Mouse (Mus musculus) testis, adult 2 months (tissue): Measurements from ENCODE around the gene Slc25a14. TPM values are rescaled to one million over a fixed set of nuclear protein-coding genes. Genes with fewer than 3 reads are reported as not detected.

Source experiments
- H3K27ac ChIP-seq: fragments of 200-500 bp; 2 replicates; pipeline ENCODE4 v1.5.1; 2012; ENCODE audit warnings: low read depth, low read length; ENCODE audit not compliant: control insufficient read depth, insufficient read depth
- H3K27me3 ChIP-seq: fragments of 200-500 bp; 2 replicates; pipeline ENCODE4 v1.6.1; 2012; ENCODE audit warnings: mild to moderate bottlenecking, low read length, moderate library complexity; ENCODE audit not compliant: control insufficient read depth, insufficient read depth
- H3K36me3 ChIP-seq: fragments of 200-500 bp; 2 replicates; pipeline ENCODE4 v1.6.1; 2012; ENCODE audit warnings: mild to moderate bottlenecking, low read length; ENCODE audit not compliant: control insufficient read depth, insufficient read depth
- H3K4me1 ChIP-seq: fragments of 200-500 bp; 2 replicates; pipeline ENCODE4 v1.6.1; 2012; ENCODE audit warnings: low read length; ENCODE audit not compliant: control insufficient read depth, insufficient read depth
- H3K4me3 ChIP-seq: fragments of 200-500 bp; 2 replicates; pipeline ENCODE4 v1.5.1; 2012; ENCODE audit warnings: low read depth, mild to moderate bottlenecking, low read length, moderate library complexity, mixed read lengths; ENCODE audit not compliant: control insufficient read depth
- CTCF ChIP-seq: fragments of 200-500 bp; IDR thresholded peaks from 2 replicates; pipeline ENCODE4 v1.5.1; 2012; ENCODE audit warnings: low read depth, mild to moderate bottlenecking, inconsistent platforms, low read length, moderate library complexity; ENCODE audit not compliant: control insufficient read depth, insufficient read depth, insufficient replicate concordance
- POLR2A ChIP-seq: fragments of 200-500 bp; IDR thresholded peaks from 2 replicates; pipeline ENCODE4 v1.6.1; 2012; ENCODE audit warnings: low read depth, mild to moderate bottlenecking, inconsistent platforms, low read length, moderate library complexity; ENCODE audit not compliant: control insufficient read depth
- polyA plus RNA-seq: library from polyadenylated mRNA; depleted of rRNA; stranded (reverse); fragments of >200 nt; gene quantifications from 2 replicates; pipeline ENCODE4 v1.2.3, GENCODE M21; 2012; rRNA removed

Slc25a14 gene
- 2.4 and 5.1 TPM in 2 replicates for polyA plus RNA-seq

GRCm38 (mm10) chrX:48623379-48624053 lies at the start of gene Slc25a14:
Slc25a14 (plus strand) TSS chrX:48623413.
- TF ChIP-seq POLR2A (peak; percentile 49; the same call in 1 of the 2 replicates), CTCF (no peak)
- Histone ChIP-seq H3K4me3 (peak within 1 kb of the TSS; percentile 92), H3K27ac (peak within 1 kb of the TSS; percentile 72), H3K4me1 (no peaks in the 10 kb centered on the region), H3K27me3 (no peaks in the 10 kb centered on the region), H3K36me3 (no peaks in the 10 kb centered on the region)

GRCm38 (mm10) chrX:48583332-48583731 lies 39.9 kb upstream of the Slc25a14 start:
- no peak overlapping the region for H3K27ac ChIP-seq
- H3K36me3 ChIP-seq = no peaks in the 10 kb centered on the region
- H3K4me3 ChIP-seq = no peak overlapping the region
- no peaks in the 10 kb centered on the region for H3K27me3 ChIP-seq
- TF ChIP-seq CTCF (no peak), POLR2A (no peak)
- no peaks in the 10 kb centered on the region for H3K4me1 ChIP-seq

GRCm38 (mm10) chrX:48593721-48594098 lies 29.5 kb upstream of the Slc25a14 start:
- TF ChIP-seq POLR2A = no peak
- no peak for TF ChIP-seq CTCF
- peak overlapping the region; percentile 60; the same call in 1 of the 2 replicates for H3K27ac ChIP-seq
- H3K27me3 ChIP-seq = no peaks in the 10 kb centered on the region

GRCm38 (mm10) chrX:48594099-48594760 lies 29.0 kb upstream of the Slc25a14 start, which contains the start of gene Zfp280c:
Zfp280c (minus strand) TSS chrX:48594504.
- TF ChIP-seq POLR2A = no peak
- no peak for TF ChIP-seq CTCF
- Histone ChIP-seq H3K4me1 (no peaks in the 10 kb centered on the region), H3K36me3 (no peaks in the 10 kb centered on the region), H3K27ac (peak within 1 kb of the TSS; percentile 60; the same call in 1 of the 2 replicates), H3K27me3 (no peaks in the 10 kb centered on the region), H3K4me3 (peak within 1 kb of the TSS; percentile 88)

More at GRCm38 (mm10) chrX:48593721-48594098, 29.5 kb upstream of the Slc25a14 start:
- Histone ChIP-seq H3K4me3 (peak overlapping the region; percentile 88), H3K4me1 (no peaks in the 10 kb centered on the region), H3K36me3 (no peaks in the 10 kb centered on the region)

- TF ChIP-seq CTCF (no peak), POLR2A (no peak)
- no peaks in the 10 kb centered on the region for H3K27me3 ChIP-seq
Observed at GRCm38 (mm10) chrX:48596053-48596452, 27.2 kb upstream of the Slc25a14 start.

GRCm38 (mm10) chrX:48596906-48597305 lies 26.3 kb upstream of the Slc25a14 start:
- Histone ChIP-seq H3K36me3 (no peaks in the 10 kb centered on the region), H3K27ac (no peak overlapping the region), H3K4me1 (no peaks in the 10 kb centered on the region), H3K4me3 (no peak overlapping the region), H3K27me3 (no peaks in the 10 kb centered on the region)
- no peak for TF ChIP-seq POLR2A
- no peak for TF ChIP-seq CTCF

More at GRCm38 (mm10) chrX:48596053-48596452, 27.2 kb upstream of the Slc25a14 start:
- Histone ChIP-seq H3K27ac (no peak overlapping the region), H3K36me3 (no peaks in the 10 kb centered on the region), H3K4me1 (no peaks in the 10 kb centered on the region), H3K4me3 (no peak overlapping the region)

- Histone ChIP-seq H3K36me3 (no peaks in the 10 kb centered on the region), H3K27me3 (no peaks in the 10 kb centered on the region), H3K4me3 (no peak overlapping the region), H3K27ac (no peak overlapping the region), H3K4me1 (peaks cover 3% of the 10 kb centered on the region)
- no peak for TF ChIP-seq CTCF
- TF ChIP-seq POLR2A = no peak
Observed at GRCm38 (mm10) chrX:48604872-48605271, 18.3 kb upstream of the Slc25a14 start.
